Mouse (Mus musculus): ENCODE results near the gene Atp8b3.

DNA sequence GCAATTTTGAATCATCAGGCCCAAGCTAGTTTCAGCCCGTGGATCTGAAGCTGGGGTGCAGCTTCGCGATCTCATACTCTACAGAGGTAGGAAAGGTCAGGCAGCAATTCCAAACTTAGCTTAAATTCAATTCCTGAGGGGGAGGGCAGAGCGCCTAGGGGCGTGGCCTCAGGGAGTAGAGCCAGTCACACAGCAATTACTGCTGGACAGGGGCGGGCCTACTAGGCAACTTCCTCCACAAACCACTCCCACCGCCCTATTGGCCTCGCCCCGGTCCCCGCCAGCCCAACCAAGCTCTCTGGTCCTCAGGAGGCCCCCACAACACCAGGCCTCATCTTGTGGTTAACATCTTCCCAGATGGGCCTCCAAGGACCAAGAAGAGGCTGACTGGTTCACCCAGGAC is 30.7 kb upstream of the Atp8b3 start:
- TF ChIP-seq POLR2A (IDR thresholded peaks at IDR 0.05; ENCODE audit: low read depth, low read length) (no peak), CTCF (IDR thresholded peaks at IDR 0.05; ENCODE audit: extremely low read depth, insufficient read depth, insufficient read length, insufficient replicate concordance) (no peak)

Data from spleen, adult 2 months (tissue).